ENCODE assay signal across 8 mouse cellular contexts in the genomic region with DNA sequence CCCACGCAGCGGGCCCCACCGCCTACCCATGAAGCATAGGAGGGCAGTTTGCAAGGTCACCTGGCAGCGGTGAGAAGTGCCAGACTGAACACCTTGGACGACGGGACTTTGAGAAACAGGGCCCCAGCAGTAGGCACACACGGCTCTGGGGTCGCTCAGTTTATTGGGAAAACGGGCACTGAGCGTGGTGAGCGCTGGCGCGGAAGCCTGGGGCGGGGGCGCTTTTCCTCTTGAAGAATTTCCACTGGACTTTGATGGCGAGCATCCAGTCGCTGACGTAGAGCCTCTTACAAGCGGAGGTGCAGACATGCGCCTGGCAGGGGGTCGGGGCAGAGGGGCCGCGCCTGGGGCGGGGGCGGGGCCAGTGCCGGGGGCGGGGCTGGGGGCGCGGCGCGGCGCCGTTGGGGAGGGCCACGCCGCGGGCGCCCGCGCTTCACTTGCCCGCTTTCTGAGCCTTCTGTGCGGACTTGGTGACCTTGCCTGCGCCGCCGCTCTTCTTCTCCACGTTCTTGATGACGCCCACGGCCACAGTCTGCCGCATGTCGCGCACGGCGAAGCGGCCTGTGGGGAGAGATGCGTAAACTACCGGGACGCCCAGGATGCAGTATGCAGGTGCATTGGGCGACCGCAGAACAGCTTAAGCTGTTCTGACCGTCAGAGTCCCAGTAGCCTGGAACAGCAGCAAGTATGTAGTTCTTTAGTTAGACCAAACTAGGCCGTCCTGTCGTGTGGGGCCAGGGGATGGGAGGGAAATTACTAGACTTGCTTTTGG. TPM values are rescaled to one million over a fixed set of nuclear protein-coding genes. Genes with fewer than 3 reads are reported as not detected.
DNase-seq lines count a peak whose midpoint lies in the region; ATAC-seq and TF ChIP-seq lines count a peak whose summit lies in the region.

No protein-coding gene starts in this region.

- no peak for TF ChIP-seq EP300 in heart, adult 2 months (IDR thresholded peaks at IDR 0.05; ENCODE audit: insufficient read depth, low read depth, low read length)
- TF ChIP-seq EP300 in lung, postnatal 0 days (IDR thresholded peaks at IDR 0.05), result no peak

- H3K9me3 ChIP-seq in kidney, embryonic 14.5 days (ENCODE audit: control insufficient read depth, low read length), result no peaks in the 10 kb centered on the region
- H3K9me3 ChIP-seq in lung, postnatal 0 days (ENCODE audit: low read length), result no peaks in the 10 kb centered on the region

- TF ChIP-seq POLR2A in heart, adult 2 months (IDR thresholded peaks at IDR 0.05; ENCODE audit: insufficient read depth, low read depth, low read length), result no peak
- TF ChIP-seq POLR2A in small intestine, adult 2 months (IDR thresholded peaks at IDR 0.05; ENCODE audit: low read depth, low read length), result no peak

- intact Hi-C loops in heart, adult 2 months (cut with DNase I), result no loop called here

- H3K4me1 ChIP-seq in heart, adult 2 months (ENCODE audit: control insufficient read depth, insufficient read depth, low read length), result peaks cover 10% of the 10 kb centered on the region
- no peaks in the 10 kb centered on the region for H3K4me1 ChIP-seq in kidney, embryonic 14.5 days (ENCODE audit: control insufficient read depth, insufficient read depth, low read length)
- H3K4me1 ChIP-seq in lung, postnatal 0 days (ENCODE audit: insufficient read depth, low read depth, low read length), result 0 out of 2 replicates have a peak, but pooled peaks cover 3% of the 10 kb centered on the region
- peaks cover 4% of the 10 kb centered on the region; the same call in 1 of the 2 replicates for H3K4me1 ChIP-seq in small intestine, adult 2 months (ENCODE audit: control insufficient read depth, insufficient read depth, insufficient read length, low read length)

- H3K4me2 ChIP-seq in kidney, embryonic 14.5 days (replicated peaks; ENCODE audit: low read depth, low read length), result peak overlapping the region; percentile 93
- H3K4me2 ChIP-seq in lung, postnatal 0 days (replicated peaks; ENCODE audit: low read depth, low read length), result peak overlapping the region; percentile 71

- DNase-seq in adrenal gland, postnatal 25 days, result peak; percentile 32
- DNase-seq in adrenal gland, adult 18-20 months (ENCODE audit: low spot score in 2 of 2), result no peak
- DNase-seq in T-cell, adult 2 months (ENCODE audit: low spot score), result peak; percentile 14
- DNase-seq in heart, adult 2 months, result peak; percentile 55 to 60
- DNase-seq in lung, postnatal 0 days (ENCODE audit: low spot score), result peak; percentile 10
- DNase-seq in urinary bladder, adult 18-20 months (ENCODE audit: low spot score in 2 of 2), result no peak

- no peaks in the 10 kb centered on the region for H3K27me3 ChIP-seq in heart, adult 2 months (ENCODE audit: control insufficient read depth, insufficient read depth, low read length)
- H3K27me3 ChIP-seq in kidney, embryonic 14.5 days (ENCODE audit: control insufficient read depth, insufficient read depth, low read length), result peaks cover 32% of the 10 kb centered on the region
- H3K27me3 ChIP-seq in lung, postnatal 0 days (replicated peaks; ENCODE audit: insufficient read depth, low read length), result no peaks in the 10 kb centered on the region
- peaks cover 13% of the 10 kb centered on the region for H3K27me3 ChIP-seq in small intestine, adult 2 months (ENCODE audit: control insufficient read depth, insufficient read depth, low read length)

- WGBS in heart, adult 2 months, result 6% methylated on average over 61 of the region's 61 CpGs
- 1% methylated on average over 50 of the region's 61 CpGs for WGBS in kidney, embryonic 14.5 days
- under 1% methylated on average over 61 of the region's 61 CpGs for WGBS in lung, postnatal 0 days
- WGBS in small intestine, adult 2 months, result 1% methylated on average over 53 of the region's 61 CpGs

- peak overlapping the region; percentile 43 for H3K4me3 ChIP-seq in heart, adult 2 months
- H3K4me3 ChIP-seq in kidney, embryonic 14.5 days (ENCODE audit: low read length), result peak overlapping the region; percentile 41
- H3K4me3 ChIP-seq in lung, postnatal 0 days (ENCODE audit: low read depth, low read length), result peak overlapping the region; percentile 30
- H3K4me3 ChIP-seq in small intestine, adult 2 months (ENCODE audit: low read depth, low read length), result peak overlapping the region; percentile 49

- peak; percentile 64 for ATAC-seq in kidney, embryonic 14.5 days (ENCODE audit: low FRiP score, low TSS enrichment)
- ATAC-seq in lung, postnatal 0 days, result 0 out of 2 replicates have a peak, but pooled peaks have one; percentile 19

- peaks cover 6% of the 10 kb centered on the region; the same call in 1 of the 2 replicates for H3K36me3 ChIP-seq in heart, adult 2 months (ENCODE audit: control insufficient read depth, insufficient read depth, low read length)
- no peaks in the 10 kb centered on the region for H3K36me3 ChIP-seq in kidney, embryonic 14.5 days (ENCODE audit: control insufficient read depth, insufficient read depth, low read length)
- no peaks in the 10 kb centered on the region for H3K36me3 ChIP-seq in lung, postnatal 0 days (ENCODE audit: insufficient read depth, low read length)
- H3K36me3 ChIP-seq in small intestine, adult 2 months (ENCODE audit: control insufficient read depth, insufficient read depth, low read length), result no peaks in the 10 kb centered on the region

- no peak for TF ChIP-seq CTCF in heart, adult 2 months (IDR thresholded peaks at IDR 0.05)
- TF ChIP-seq CTCF in lung, postnatal 0 days (IDR thresholded peaks at IDR 0.05), result no peak
- no peak for TF ChIP-seq CTCF in small intestine, adult 2 months (IDR thresholded peaks at IDR 0.05; ENCODE audit: extremely low read depth, insufficient read length, insufficient replicate concordance, low read depth, low read length)

- peak overlapping the region; percentile 48; the same call in 1 of the 2 replicates for H3K9ac ChIP-seq in heart, adult 2 months (ENCODE audit: low read depth, low read length)
- H3K9ac ChIP-seq in kidney, embryonic 14.5 days (ENCODE audit: low read depth, low read length), result peak overlapping the region; percentile 20; the same call in 1 of the 2 replicates
- no peak overlapping the region for H3K9ac ChIP-seq in lung, postnatal 0 days (replicated peaks; ENCODE audit: low read depth)

- H3K79me2 ChIP-seq in heart, adult 2 months (replicated peaks; ENCODE audit: control insufficient read depth, insufficient read depth, low read length), result no peaks in the 10 kb centered on the region

- peak overlapping the region; percentile 16 for H3K27ac ChIP-seq in heart, adult 2 months
- H3K27ac ChIP-seq in kidney, embryonic 14.5 days (ENCODE audit: low read depth, low read length), result no peak overlapping the region
- H3K27ac ChIP-seq in lung, postnatal 0 days (ENCODE audit: low read length), result no peak overlapping the region
- H3K27ac ChIP-seq in small intestine, adult 2 months (ENCODE audit: insufficient read depth, low read depth, low read length), result no peak overlapping the region

RNA-seq across cellular contexts. Expression of a gene that starts 9.1 kb away (rescaled TPM):
- total RNA-seq in adrenal gland, postnatal 25 days (2021), result 38.2 and 49.3 TPM in 2 replicates
- total RNA-seq in adrenal gland, adult 18-20 months (2021), result 10 to 100 TPM; 55.1 to 71.0 TPM
- total RNA-seq in heart, adult 2 months (2021), result 1,000 to 10,000 TPM; 1,434 to 1,646 TPM
- polyA plus RNA-seq in heart, adult 2 months (2012; rRNA removed), result 1,031 and 1,150 TPM in 2 replicates
- polyA plus RNA-seq in kidney, embryonic 14.5 days (2014; fragmentation: Nextera tagmentation; extraction: Ambion mirVana), result not detected in 2 replicates
- polyA plus RNA-seq in lung, postnatal 0 days (2015; fragmentation: Nextera tagmentation; extraction: Ambion mirVana), result 0.14 and 0.20 TPM in 2 replicates
- 1.6 and 3.4 TPM in 2 replicates for polyA plus RNA-seq in small intestine, adult 2 months (2012; rRNA removed)

RNA-seq across cellular contexts. Expression of a gene that starts 12.6 kb away (rescaled TPM):
- 3.7 and 6.3 TPM in 2 replicates for total RNA-seq in adrenal gland, postnatal 25 days (2021)
- 1 to 10 TPM; 5.2 to 7.3 TPM for total RNA-seq in adrenal gland, adult 18-20 months (2021)
- total RNA-seq in heart, adult 2 months (2021), result under 1 TPM in 1 of 2 experiments, not detected in 1; 0.05 TPM
- polyA plus RNA-seq in heart, adult 2 months (2012; rRNA removed), result 0.23 TPM in 2 replicates
- polyA plus RNA-seq in kidney, embryonic 14.5 days (2014; fragmentation: Nextera tagmentation; extraction: Ambion mirVana), result not detected in 2 replicates
- polyA plus RNA-seq in lung, postnatal 0 days (2015; fragmentation: Nextera tagmentation; extraction: Ambion mirVana), result 0.04 TPM in 1 of 2 replicates, not detected in the other
- polyA plus RNA-seq in small intestine, adult 2 months (2012; rRNA removed), result 0.29 and 0.51 TPM in 2 replicates

RNA-seq across cellular contexts. Expression of a gene that starts 39.3 kb away (rescaled TPM):
- total RNA-seq in adrenal gland, postnatal 25 days (2021), result 79.5 and 82.6 TPM in 2 replicates
- 10 to 100 TPM; 69.8 to 94.9 TPM for total RNA-seq in adrenal gland, adult 18-20 months (2021)
- 10 to 100 TPM; 47.5 to 57.7 TPM for total RNA-seq in heart, adult 2 months (2021)
- 81.2 and 82.4 TPM in 2 replicates for polyA plus RNA-seq in heart, adult 2 months (2012; rRNA removed)
- polyA plus RNA-seq in kidney, embryonic 14.5 days (2014; fragmentation: Nextera tagmentation; extraction: Ambion mirVana), result 387 and 477 TPM in 2 replicates
- 261 and 262 TPM in 2 replicates for polyA plus RNA-seq in lung, postnatal 0 days (2015; fragmentation: Nextera tagmentation; extraction: Ambion mirVana)
- 98.4 and 174 TPM in 2 replicates for polyA plus RNA-seq in small intestine, adult 2 months (2012; rRNA removed)

RNA-seq across cellular contexts. Expression of a gene that starts 54.9 kb away (rescaled TPM):
- total RNA-seq in adrenal gland, postnatal 25 days (2021), result not detected in 2 replicates
- total RNA-seq in adrenal gland, adult 18-20 months (2021), result not detected
- total RNA-seq in heart, adult 2 months (2021), result under 1 TPM in 1 of 2 experiments, not detected in 1; 0.07 TPM
- polyA plus RNA-seq in heart, adult 2 months (2012; rRNA removed), result 0.03 TPM in 1 of 2 replicates, not detected in the other
- not detected in 2 replicates for polyA plus RNA-seq in kidney, embryonic 14.5 days (2014; fragmentation: Nextera tagmentation; extraction: Ambion mirVana)
- 0.23 and 0.25 TPM in 2 replicates for polyA plus RNA-seq in lung, postnatal 0 days (2015; fragmentation: Nextera tagmentation; extraction: Ambion mirVana)
- polyA plus RNA-seq in small intestine, adult 2 months (2012; rRNA removed), result 6.2 and 9.5 TPM in 2 replicates

Comparison
In these comparisons a context has a peak if more than half of its experiments do, and no peak if none do; other contexts are left out.
1. DNase-seq: peak in adrenal gland, postnatal 25 days (single experiment), T-cell, adult 2 months (single experiment), heart, adult 2 months (2 of 2) and lung, postnatal 0 days (single experiment); none in adrenal gland, adult 18-20 months (0 of 2) and urinary bladder, adult 18-20 months (0 of 2).
2. RNA of a gene that starts 9.1 kb away (polyA plus RNA-seq): 1,031 to 1,150 TPM in heart, adult 2 months; 1.6 to 3.4 TPM in small intestine, adult 2 months, 0.14 to 0.20 TPM in lung, postnatal 0 days and not detected in kidney, embryonic 14.5 days; every median in the first group is over 100 times any median in the second.
3. Peak in every context shown above with its lines, with median percentiles within 50 percentile points of each other: H3K4me3 ChIP-seq.